Mouse (Mus musculus) testis, postnatal 10 days (tissue): ENCODE data around the gene Stfa1.
"Not testable (repeated sequence)": the region's sequence is repeated elsewhere in the genome, so short reads cannot be mapped to it uniquely, and the experiment has no call there.

Experiments used
- DNase-seq: peaks from one replicate; pipeline ENCODE4 v3.0.0; 2021; ENCODE audit warnings: low spot score

Gene Stfa1

GRCm38 (mm10) chr16:36276796-36277195 is at the start of gene Stfa1:
Stfa1 (plus strand) TSS chr16:36276951.
- not testable (repeated sequence) for DNase-seq

GRCm38 (mm10) chr16:36260585-36260984 is 16.2 kb upstream of the Stfa1 start:
- not testable (repeated sequence) for DNase-seq

- DNase-seq = no peak
Measured at GRCm38 (mm10) chr16:36289140-36289539, 12.4 kb downstream of the Stfa1 start.

GRCm38 (mm10) chr16:36307631-36308030 is 30.9 kb downstream of the Stfa1 start:
- no peak for DNase-seq

- DNase-seq = not testable (repeated sequence)
Measured at GRCm38 (mm10) chr16:36316111-36316510, 39.4 kb downstream of the Stfa1 start.

- DNase-seq = no peak
Measured at GRCm38 (mm10) chr16:36319286-36319685, 42.5 kb downstream of the Stfa1 start.

GRCm38 (mm10) chr16:36334232-36334631 is 57.5 kb downstream of the Stfa1 start, which contains the start of gene BC117090:
BC117090 (minus strand) TSS chr16:36334332.
- no peak for DNase-seq
